9 mouse cellular contexts compared by ENCODE assay signal in the genomic region with DNA sequence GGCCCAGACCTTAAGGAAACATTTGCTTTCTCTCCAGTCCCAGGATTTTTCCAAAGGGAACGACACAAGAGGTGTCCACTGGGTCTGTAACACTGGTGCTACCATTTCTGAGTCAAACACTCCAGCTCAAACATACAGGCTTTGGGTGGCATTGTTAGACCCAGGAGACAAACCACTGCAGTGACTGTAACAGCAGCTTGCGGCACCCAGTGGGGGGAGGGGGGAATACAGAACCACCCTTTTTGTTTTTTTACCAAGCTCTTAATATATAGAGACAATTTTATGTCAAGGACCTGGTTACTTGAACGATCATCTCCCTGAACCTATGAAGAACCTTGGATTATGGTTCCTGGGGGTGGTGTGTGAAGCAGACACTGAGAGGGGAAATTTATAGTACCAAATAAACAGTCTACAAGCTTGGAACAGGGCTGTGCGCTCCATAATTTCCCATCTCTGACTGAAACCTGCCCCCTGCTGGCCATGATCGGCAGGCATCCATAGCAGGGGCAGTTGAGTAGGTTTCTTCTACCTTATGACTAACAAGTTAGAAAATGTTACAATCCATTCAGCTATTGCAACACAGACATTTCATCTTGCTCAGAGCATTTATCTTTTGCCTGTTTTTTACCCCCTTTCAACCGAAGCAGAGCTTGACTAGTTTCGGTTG. TPM values are rescaled to one million over a fixed set of nuclear protein-coding genes. Genes with fewer than 3 reads are reported as not detected.
DNase-seq lines count a peak whose midpoint lies in the region; ATAC-seq and TF ChIP-seq lines count a peak whose summit lies in the region.
"Had no signal": no experiment of that assay in that cellular context is flagged by ENCODE, and none has a peak within 500 bp of the region (broad histone marks: within the 10 kb centered on the region; RNA-seq: fewer than 3 reads in every experiment).

No protein-coding gene starts in this region.

- peak; percentile 40 for ATAC-seq in forebrain, embryonic 11.5 days (replicated peaks; ENCODE audit: low FRiP score)
- no peak for ATAC-seq in heart, embryonic 14.5 days (ENCODE audit: insufficient number of reproducible peaks, insufficient read depth, low FRiP score, low read depth)
- 0 out of 2 replicates have a peak, but pooled peaks have one; percentile 27 for ATAC-seq in liver, embryonic 14.5 days (ENCODE audit: insufficient read depth)
- ATAC-seq in neural tube, embryonic 14.5 days (ENCODE audit: low read depth): peak; percentile 64

- H3K27me3 ChIP-seq in ES-Bruce4 (ENCODE audit: control insufficient read depth, insufficient read depth, low read length, poor library complexity, severe bottlenecking): no peaks in the 10 kb centered on the region
- H3K27me3 ChIP-seq in forebrain, embryonic 11.5 days (ENCODE audit: control insufficient read depth, insufficient read depth, low read length): no peaks in the 10 kb centered on the region
- H3K27me3 ChIP-seq in heart, embryonic 14.5 days (ENCODE audit: control insufficient read depth, insufficient read depth, low read length): no peaks in the 10 kb centered on the region
- H3K27me3 ChIP-seq in liver, embryonic 14.5 days (ENCODE audit: control insufficient read depth, insufficient read depth, low read length): no peaks in the 10 kb centered on the region
- no peaks in the 10 kb centered on the region for H3K27me3 ChIP-seq in neural tube, embryonic 14.5 days (ENCODE audit: control insufficient read depth, insufficient read depth, low read length)
- H3K27me3 ChIP-seq: limb, embryonic 12.5 days had no signal

- no peaks in the 10 kb centered on the region for H3K9me3 ChIP-seq in ES-Bruce4 (replicated peaks; ENCODE audit: control insufficient read depth, insufficient read depth, low read length, poor library complexity, severe bottlenecking)
- no peaks in the 10 kb centered on the region for H3K9me3 ChIP-seq in forebrain, embryonic 11.5 days (ENCODE audit: control insufficient read depth, low read length)
- no peaks in the 10 kb centered on the region for H3K9me3 ChIP-seq in heart, embryonic 14.5 days (ENCODE audit: control insufficient read depth, low read length)
- H3K9me3 ChIP-seq in liver, embryonic 14.5 days (ENCODE audit: control insufficient read depth, low read length): no peaks in the 10 kb centered on the region
- no peaks in the 10 kb centered on the region for H3K9me3 ChIP-seq in neural tube, embryonic 14.5 days (ENCODE audit: control insufficient read depth, low read length)
- H3K9me3 ChIP-seq: limb, embryonic 12.5 days had no signal

- TF ChIP-seq POLR2A in ES-Bruce4 (IDR thresholded peaks at IDR 0.05; ENCODE audit: insufficient read depth, low read length): no peak

- H3K4me2 ChIP-seq in forebrain, embryonic 11.5 days (ENCODE audit: low read depth, low read length, severe bottlenecking): no peak overlapping the region
- peak overlapping the region; percentile 76; the same call in 1 of the 2 replicates for H3K4me2 ChIP-seq in heart, embryonic 14.5 days (ENCODE audit: low read length)
- H3K4me2 ChIP-seq in liver, embryonic 14.5 days (ENCODE audit: low read depth): no peak overlapping the region
- no peak overlapping the region for H3K4me2 ChIP-seq in neural tube, embryonic 14.5 days (ENCODE audit: low read depth, low read length)

- peak; percentile 55 for DNase-seq in c-Kit-positive CD71-positive TER-119-negative erythroid progenitor cells, embryonic 14.5 days (ENCODE audit: low read depth)
- peak; percentile 89 for DNase-seq in forebrain, embryonic 11.5 days (ENCODE audit: low spot score)
- peak; percentile 88 for DNase-seq in kidney, postnatal 14 days
- DNase-seq in liver, embryonic 14.5 days (ENCODE audit: low read depth in 3 of 3, low spot score in 3 of 3): peak in 2 of 3 experiments; percentile 35 to 48
- DNase-seq in testis, postnatal 14 days (ENCODE audit: low spot score): peak; percentile 60

- no peak overlapping the region for H3K9ac ChIP-seq in ES-Bruce4 (ENCODE audit: low read depth, poor library complexity, severe bottlenecking)
- no peak overlapping the region for H3K9ac ChIP-seq in forebrain, embryonic 11.5 days (ENCODE audit: low read length)
- H3K9ac ChIP-seq in heart, embryonic 14.5 days (ENCODE audit: low read length): peak overlapping the region; percentile 72; the same call in 1 of the 2 replicates
- no peak overlapping the region for H3K9ac ChIP-seq in liver, embryonic 14.5 days (replicated peaks)
- H3K9ac ChIP-seq in neural tube, embryonic 14.5 days (replicated peaks; ENCODE audit: low read depth, low read length): no peak overlapping the region
- H3K9ac ChIP-seq: limb, embryonic 12.5 days had no signal

- H3K4me1 ChIP-seq in ES-Bruce4 (ENCODE audit: control insufficient read depth, insufficient read depth, low read length): peaks cover 2% of the 10 kb centered on the region
- H3K4me1 ChIP-seq in forebrain, embryonic 11.5 days (replicated peaks; ENCODE audit: control insufficient read depth, insufficient read depth, low read length): peaks cover 18% of the 10 kb centered on the region
- H3K4me1 ChIP-seq in heart, embryonic 14.5 days (ENCODE audit: control insufficient read depth in 2 of 2, insufficient read depth in 2 of 2, low read length in 2 of 2): peaks cover 28 to 40% of the 10 kb centered on the region in 2 experiments
- peaks cover 8 to 24% of the 10 kb centered on the region in 2 experiments for H3K4me1 ChIP-seq in liver, embryonic 14.5 days (replicated peaks; ENCODE audit: control insufficient read depth in 2 of 2, insufficient read depth in 2 of 2, low read length in 1 of 2)
- peaks cover 19% of the 10 kb centered on the region; the same call in 1 of the 2 replicates for H3K4me1 ChIP-seq in neural tube, embryonic 14.5 days (ENCODE audit: control insufficient read depth, insufficient read depth, low read length)

- peak; percentile 83 for TF ChIP-seq CTCF in ES-Bruce4 (IDR thresholded peaks at IDR 0.05; ENCODE audit: low read depth, low read length)
- TF ChIP-seq CTCF in liver, embryonic 14.5 days (IDR thresholded peaks at IDR 0.05; ENCODE audit: low read depth): peak; percentile 84

- H3K36me3 ChIP-seq in ES-Bruce4 (ENCODE audit: control insufficient read depth, insufficient read depth, low read length, poor library complexity, severe bottlenecking): no peaks in the 10 kb centered on the region
- H3K36me3 ChIP-seq in forebrain, embryonic 11.5 days (ENCODE audit: control insufficient read depth, insufficient read depth, low read length): no peaks in the 10 kb centered on the region
- no peaks in the 10 kb centered on the region for H3K36me3 ChIP-seq in heart, embryonic 14.5 days (ENCODE audit: control insufficient read depth, insufficient read depth, low read length)
- no peaks in the 10 kb centered on the region for H3K36me3 ChIP-seq in liver, embryonic 14.5 days (replicated peaks; ENCODE audit: control insufficient read depth, insufficient read depth, low read depth)
- H3K36me3 ChIP-seq in neural tube, embryonic 14.5 days (ENCODE audit: control insufficient read depth, insufficient read depth, low read length): no peaks in the 10 kb centered on the region
- H3K36me3 ChIP-seq: limb, embryonic 12.5 days had no signal

- no peak overlapping the region for H3K4me3 ChIP-seq in ES-Bruce4 (ENCODE audit: low read depth, low read length)
- no peak overlapping the region for H3K4me3 ChIP-seq in forebrain, embryonic 11.5 days (ENCODE audit: low read depth, low read length)
- H3K4me3 ChIP-seq in heart, embryonic 14.5 days (ENCODE audit: control insufficient read depth in 1 of 2, insufficient read depth in 1 of 2, low read depth in 1 of 2, low read length in 2 of 2): no peak overlapping the region
- H3K4me3 ChIP-seq in liver, embryonic 14.5 days (ENCODE audit: insufficient read depth in 1 of 2, low read depth in 2 of 2, low read length in 2 of 2): no peak overlapping the region
- no peak overlapping the region for H3K4me3 ChIP-seq in neural tube, embryonic 14.5 days (ENCODE audit: low read depth, low read length)
- H3K4me3 ChIP-seq: limb, embryonic 12.5 days had no signal

- H3K27ac ChIP-seq in ES-Bruce4 (ENCODE audit: insufficient read depth, low read length): peak overlapping the region; percentile 80; the same call in 1 of the 2 replicates
- H3K27ac ChIP-seq in forebrain, embryonic 11.5 days (ENCODE audit: low read depth, low read length): peak overlapping the region; percentile 8; the same call in 1 of the 2 replicates
- H3K27ac ChIP-seq in heart, embryonic 14.5 days (replicated peaks in 1 of 2; ENCODE audit: control insufficient read depth in 1 of 2, insufficient read depth in 1 of 2, low read depth in 2 of 2, low read length in 2 of 2): peak overlapping the region; percentile 87 to 90
- no peak overlapping the region for H3K27ac ChIP-seq in liver, embryonic 14.5 days
- peak overlapping the region; percentile 75 for H3K27ac ChIP-seq in neural tube, embryonic 14.5 days (ENCODE audit: low read depth, low read length)
- H3K27ac ChIP-seq: limb, embryonic 12.5 days had no signal

- WGBS in forebrain, embryonic 11.5 days: 48% methylated on average over 7 of the region's 7 CpGs
- WGBS in heart, embryonic 14.5 days: 32% methylated on average over 7 of the region's 7 CpGs
- WGBS in liver, embryonic 14.5 days (ENCODE audit: insufficient replicate concordance): 38% methylated on average over 7 of the region's 7 CpGs
- 27% methylated on average over 7 of the region's 7 CpGs for WGBS in neural tube, embryonic 14.5 days

- no peak for TF ChIP-seq EP300 in ES-Bruce4 (IDR thresholded peaks at IDR 0.05; ENCODE audit: insufficient read depth, low read depth, low read length)
- no peak for TF ChIP-seq EP300 in liver, embryonic 14.5 days (IDR thresholded peaks at IDR 0.05; ENCODE audit: low read depth)

RNA-seq across cellular contexts. Expression of a gene that starts 28.2 kb away (rescaled TPM):
- polyA plus RNA-seq in ES-Bruce4 (2011; ENCODE audit: insufficient read depth, insufficient read length, low read depth, missing spikeins): 79.1 and 93.9 TPM in 2 replicates
- polyA plus RNA-seq in forebrain, embryonic 11.5 days (2014; fragmentation: Nextera tagmentation; extraction: Ambion mirVana): 50.5 and 63.0 TPM in 2 replicates
- polyA plus RNA-seq in heart, embryonic 14.5 days (2014; fragmentation: Nextera tagmentation; extraction: Ambion mirVana): 116 and 120 TPM in 2 replicates
- polyA plus RNA-seq in liver, embryonic 14.5 days (2012; rRNA removed): 23.9 and 34.3 TPM in 2 replicates
- 47.2 and 52.9 TPM in 2 replicates for polyA plus RNA-seq in liver, embryonic 14.5 days (2014; fragmentation: Nextera tagmentation; extraction: Ambion mirVana)
- 69.3 and 73.0 TPM in 2 replicates for polyA plus RNA-seq in neural tube, embryonic 14.5 days (2014; fragmentation: Nextera tagmentation; extraction: Ambion mirVana)
